Mouse (Mus musculus): ENCODE measurements at regions not wholly inside any gene's neighbourhood (a gene's known extent, or its start where the extent isn't known, plus 50 kb on each side); places are given as distances from the start of the nearest gene placed in this dataset.

DNA sequence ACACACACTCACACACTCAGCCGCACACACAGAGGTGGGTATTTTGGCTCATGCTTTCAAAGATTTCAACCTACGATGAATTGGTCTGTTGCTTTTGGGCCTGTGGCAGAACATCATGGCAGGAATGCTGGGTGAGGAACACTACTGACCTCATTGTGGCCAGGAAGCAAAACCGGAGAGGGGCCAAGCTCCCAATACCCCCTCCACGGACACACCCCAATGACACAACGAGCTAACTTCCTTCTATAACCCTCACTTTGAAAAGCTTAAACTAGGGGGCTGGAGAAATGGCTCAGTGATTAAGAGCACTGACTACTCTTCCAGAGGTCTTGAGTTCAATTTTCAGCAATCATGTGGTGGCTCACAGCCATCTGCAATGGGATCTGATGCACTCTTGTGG lies 63.8 kb upstream of the Kcng1 start:
- TF ChIP-seq POLR2A (IDR thresholded peaks at IDR 0.05; ENCODE audit: insufficient read depth, low read depth, low read length) (no peak), CTCF (IDR thresholded peaks at IDR 0.05) (no peak), EP300 (IDR thresholded peaks at IDR 0.05; ENCODE audit: insufficient read depth, low read depth, low read length) (no peak)
